Mouse (Mus musculus): Measurements from ENCODE around the gene Men1. TPM values are rescaled to one million over a fixed set of nuclear protein-coding genes. Genes with fewer than 3 reads are reported as not detected.

Gene Men1
- polyA plus RNA-seq (2017; shearing (Covaris generic)) = 66.7 TPM

DNA sequence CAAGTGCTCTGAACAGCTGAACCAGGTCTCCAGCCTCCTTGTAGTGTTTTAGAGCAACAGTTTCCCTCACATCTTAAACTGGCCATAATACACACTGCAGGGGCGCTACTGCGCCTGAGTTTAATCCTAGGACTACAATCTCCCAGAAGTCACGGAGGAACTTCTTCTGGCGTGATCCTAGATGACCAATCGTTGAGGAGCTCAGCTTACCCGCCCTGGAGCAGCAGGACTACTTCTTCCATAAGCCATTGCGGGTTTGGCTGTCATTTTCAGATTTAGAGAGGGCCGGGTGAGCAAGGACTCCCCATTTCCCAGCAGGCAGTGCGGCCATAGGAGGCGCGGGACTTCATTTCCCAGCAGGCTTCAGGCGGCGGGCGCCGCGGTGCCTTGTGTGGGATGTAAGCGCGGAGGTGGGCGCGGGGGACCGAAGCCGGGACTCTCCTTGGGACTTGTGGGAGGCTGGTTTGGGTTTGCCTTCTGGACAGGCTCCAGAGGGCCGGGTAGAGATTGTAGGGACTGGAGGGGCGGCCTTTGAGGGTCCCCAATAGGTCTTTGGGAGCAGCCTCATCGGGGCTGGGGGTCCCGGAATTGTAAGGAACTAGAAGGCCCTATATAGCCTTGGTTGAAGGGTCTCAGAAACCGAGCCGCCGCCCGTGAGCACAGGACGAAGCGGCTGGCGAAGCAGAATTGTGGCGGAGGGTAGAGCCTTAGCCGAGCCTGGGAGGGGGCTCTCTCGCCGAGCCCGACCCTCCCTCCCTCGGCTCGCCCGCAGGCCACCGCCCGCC, at the start of gene Men1:
TSS of gene Men1 (plus strand) at position 307 of the 785 bp plus-strand sequence.

DNA sequence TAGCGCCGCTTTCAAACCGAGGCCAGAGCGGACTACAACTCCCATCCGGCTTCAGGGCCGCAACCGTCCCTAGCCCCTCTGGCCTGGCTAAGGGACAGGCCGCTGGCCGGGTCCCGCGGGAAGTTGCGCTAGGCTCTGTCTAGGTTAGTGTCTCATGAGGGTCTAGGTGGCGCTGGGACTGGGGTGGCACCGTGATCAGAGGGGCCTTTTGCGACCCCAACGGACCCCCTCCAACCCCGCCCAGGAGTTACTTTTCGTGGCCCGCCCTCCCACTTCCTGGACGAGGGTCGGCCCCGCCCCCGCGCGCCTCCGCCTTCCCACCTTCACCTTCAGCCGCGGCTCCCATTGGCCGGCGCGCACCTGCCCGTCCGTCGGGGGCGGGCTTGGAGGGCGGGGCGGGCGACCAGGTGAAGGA, 28.6 kb upstream of the Men1 start, which contains the start of gene Cdc42bpg:
TSS of gene Cdc42bpg (plus strand) at position 320 of the 415 bp plus-strand sequence.

DNA sequence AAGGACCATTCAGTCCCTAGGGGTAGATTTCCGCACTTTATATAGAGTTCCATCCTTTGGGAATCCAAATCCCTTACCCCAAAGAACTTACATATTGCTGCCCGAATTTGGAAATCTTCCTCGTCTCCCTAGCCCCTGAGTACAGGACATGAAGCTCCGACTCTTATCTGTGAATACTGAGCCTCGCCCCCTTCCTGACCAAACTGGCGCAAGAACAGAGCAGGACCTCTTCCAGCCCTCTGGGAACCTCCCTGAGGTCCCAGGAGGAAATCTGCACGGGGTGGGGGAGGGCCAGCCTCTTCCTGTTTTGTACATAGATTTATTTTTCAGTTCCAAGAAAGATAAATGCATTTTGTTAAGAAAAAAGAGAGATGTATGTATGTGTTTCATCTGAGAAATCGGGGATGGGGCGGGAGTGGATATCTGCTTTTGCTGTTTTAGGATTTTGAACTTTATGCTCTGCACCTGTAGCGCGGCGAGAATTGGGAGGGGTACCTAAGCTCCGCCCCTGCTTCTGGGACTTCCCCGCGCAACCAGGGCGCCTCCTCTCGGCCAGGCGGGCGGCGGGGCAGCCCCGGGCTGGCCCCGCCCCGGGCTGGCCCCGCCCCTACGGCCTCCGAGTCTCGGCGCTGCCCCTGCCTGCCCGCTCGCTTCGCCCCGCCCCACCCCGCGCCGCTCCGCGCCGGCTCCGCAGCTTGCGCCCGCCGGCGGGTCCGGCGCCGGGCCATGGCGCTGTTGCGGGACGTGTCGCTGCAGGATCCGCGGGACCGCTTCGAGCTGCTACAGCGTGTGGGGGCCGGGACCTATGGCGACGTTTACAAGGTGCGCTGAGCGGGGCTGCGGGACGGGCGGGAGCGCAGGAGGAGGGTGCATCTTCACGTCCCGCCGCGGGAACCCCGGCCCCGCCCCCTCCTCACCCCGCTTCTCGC, 6.0 kb downstream of the Men1 start, which contains the start of gene Map4k2:
TSS of gene Map4k2 (plus strand) at position 612 of the 929 bp plus-strand sequence.

DNA sequence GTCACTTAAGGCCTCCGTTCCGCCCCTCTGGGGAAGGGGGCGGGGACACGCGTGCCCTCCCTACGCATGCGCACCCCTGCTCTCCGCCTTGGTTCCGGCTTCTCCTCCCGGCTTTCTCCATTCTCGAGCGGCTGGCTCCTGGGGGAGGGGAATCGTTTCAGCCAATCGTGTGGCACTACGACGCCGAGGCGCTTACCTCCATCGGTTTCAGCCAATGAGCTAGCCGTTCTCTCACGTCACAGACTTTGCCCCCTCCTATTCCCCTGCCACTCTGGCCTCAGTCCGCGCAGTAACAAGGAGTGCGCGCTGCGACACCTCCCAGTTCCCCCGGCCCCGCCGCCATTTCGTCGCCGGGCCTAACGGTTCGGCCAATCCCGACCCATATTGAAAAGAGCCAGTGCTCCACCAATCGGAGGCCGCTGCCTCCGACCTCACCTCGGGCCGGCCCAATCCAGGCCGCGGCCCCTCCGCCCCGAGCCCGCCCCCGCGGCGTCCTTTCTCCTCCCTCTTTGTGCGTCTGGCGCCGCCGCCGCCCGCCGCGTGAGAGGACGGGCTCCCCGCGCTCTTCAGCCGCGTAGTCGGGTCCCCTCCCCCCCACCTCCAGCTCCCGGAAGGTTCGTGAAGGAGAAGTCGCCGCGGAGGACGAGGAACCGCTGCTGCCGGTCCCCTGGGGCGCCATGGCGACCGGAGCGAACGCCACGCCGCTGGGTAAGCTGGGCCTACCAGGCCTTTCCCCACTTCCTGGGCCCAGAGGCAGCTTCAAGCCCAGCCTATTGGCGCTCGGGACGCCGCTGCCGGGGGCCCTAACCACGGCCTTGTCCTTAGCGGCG, 28.8 kb downstream of the Men1 start, which contains the start of gene Sf1:
TSS of gene Sf1 (plus strand) at position 280 of the 830 bp plus-strand sequence.

GRCm38 (mm10) chr19:6384128-6384527, 49.3 kb downstream of the Men1 start, which contains the start of gene Pygm:
TSS of gene Pygm (plus strand) at chr19:6384399.

Other genes with a start within 250 kb of the Men1 start
- gene Cdca5, start 250.0 kb upstream of the Men1 start, polyA plus RNA-seq (2017; shearing (Covaris generic)) = 5.0 TPM
- not detected for gene AC131692.1, start 240.6 kb upstream of the Men1 start, polyA plus RNA-seq (2017; shearing (Covaris generic))
- not detected for gene Naaladl1, start 229.2 kb upstream of the Men1 start, polyA plus RNA-seq (2017; shearing (Covaris generic))
- gene Sac3d1, start 216.3 kb upstream of the Men1 start, polyA plus RNA-seq (2017; shearing (Covaris generic)) = 2.3 TPM
- 36.4 TPM for gene Snx15, start 206.7 kb upstream of the Men1 start, polyA plus RNA-seq (2017; shearing (Covaris generic))
- gene Batf2, start 194.0 kb upstream of the Men1 start, polyA plus RNA-seq (2017; shearing (Covaris generic)) = not detected
- 18.3 TPM for gene Arl2, start 193.4 kb upstream of the Men1 start, polyA plus RNA-seq (2017; shearing (Covaris generic))
- gene Majin, start 150.6 kb upstream of the Men1 start, polyA plus RNA-seq (2017; shearing (Covaris generic)) = not detected
- not detected for gene Gpha2, start 108.6 kb upstream of the Men1 start, polyA plus RNA-seq (2017; shearing (Covaris generic))
- gene Ppp2r5b, start 99.1 kb upstream of the Men1 start, polyA plus RNA-seq (2017; shearing (Covaris generic)) = 10.3 TPM
- 47.3 TPM for gene Atg2a, start 93.3 kb upstream of the Men1 start, polyA plus RNA-seq (2017; shearing (Covaris generic))
- gene Ehd1, start 58.3 kb upstream of the Men1 start, polyA plus RNA-seq (2017; shearing (Covaris generic)) = 26.2 TPM
- gene Cdc42bpg, start 28.5 kb upstream of the Men1 start, polyA plus RNA-seq (2017; shearing (Covaris generic)) = 0.18 TPM
- 114 TPM for gene Map4k2, start 6.2 kb downstream of the Men1 start, polyA plus RNA-seq (2017; shearing (Covaris generic))
- gene Sf1, start 28.7 kb downstream of the Men1 start, polyA plus RNA-seq (2017; shearing (Covaris generic)) = 239 TPM
- 4.6 TPM for gene Pygm, start 49.4 kb downstream of the Men1 start, polyA plus RNA-seq (2017; shearing (Covaris generic))
- 115 TPM for gene Rasgrp2, start 64.4 kb downstream of the Men1 start, polyA plus RNA-seq (2017; shearing (Covaris generic))
- gene Nrxn2, start 83.8 kb downstream of the Men1 start, polyA plus RNA-seq (2017; shearing (Covaris generic)) = not detected
- gene Slc22a12, start 208.1 kb downstream of the Men1 start, polyA plus RNA-seq (2017; shearing (Covaris generic)) = not detected